Mouse (Mus musculus): Measurements from ENCODE around the gene Ffar3.
A peak's percentile ranks its signal among the peaks of the same experiment; 100 is the strongest.

Gene Ffar3

GRCm38 (mm10) chr7:30856078-30856477 is at the start of gene Ffar3:
TSS of gene Ffar3 (minus strand) at chr7:30856178.
- DNase-seq (ENCODE audit: low spot score), result no peak

DNA sequence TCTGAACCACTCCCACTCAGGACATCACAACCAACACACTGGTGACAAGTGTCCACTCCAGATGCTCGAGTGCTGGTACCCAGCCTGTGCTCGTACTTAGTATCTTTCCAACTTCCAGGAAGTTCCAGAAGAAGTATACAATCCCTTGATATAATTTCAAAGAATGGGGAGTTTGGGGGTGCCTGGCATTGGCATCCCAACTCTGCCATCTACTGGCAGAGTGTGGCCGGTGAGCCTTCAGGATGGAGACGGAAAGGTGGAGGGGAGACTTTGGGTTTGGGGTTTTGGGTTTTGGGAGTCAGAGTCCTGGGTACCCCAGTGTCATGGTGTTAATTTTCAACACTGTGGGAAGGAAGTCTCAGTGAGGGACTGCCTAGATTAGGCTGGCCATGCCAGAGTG is 48.1 kb upstream of the Ffar3 start:
- no peak for DNase-seq (ENCODE audit: low spot score)

- no peak for DNase-seq (ENCODE audit: low spot score)
Measured at GRCm38 (mm10) chr7:30895217-30895616, 39.2 kb upstream of the Ffar3 start.

GRCm38 (mm10) chr7:30892515-30892914 is 36.5 kb upstream of the Ffar3 start:
- DNase-seq (ENCODE audit: low spot score), result no peak

GRCm38 (mm10) chr7:30891746-30892145 is 35.8 kb upstream of the Ffar3 start:
- no peak for DNase-seq (ENCODE audit: low spot score)

- no peak for DNase-seq (ENCODE audit: low spot score)
Measured at GRCm38 (mm10) chr7:30890681-30891080, 34.7 kb upstream of the Ffar3 start.

GRCm38 (mm10) chr7:30888786-30889185 is 32.8 kb upstream of the Ffar3 start:
- no peak for DNase-seq (ENCODE audit: low spot score)

- DNase-seq (ENCODE audit: low spot score), result no peak
Measured at GRCm38 (mm10) chr7:30887568-30888188, 31.7 kb upstream of the Ffar3 start.

DNA sequence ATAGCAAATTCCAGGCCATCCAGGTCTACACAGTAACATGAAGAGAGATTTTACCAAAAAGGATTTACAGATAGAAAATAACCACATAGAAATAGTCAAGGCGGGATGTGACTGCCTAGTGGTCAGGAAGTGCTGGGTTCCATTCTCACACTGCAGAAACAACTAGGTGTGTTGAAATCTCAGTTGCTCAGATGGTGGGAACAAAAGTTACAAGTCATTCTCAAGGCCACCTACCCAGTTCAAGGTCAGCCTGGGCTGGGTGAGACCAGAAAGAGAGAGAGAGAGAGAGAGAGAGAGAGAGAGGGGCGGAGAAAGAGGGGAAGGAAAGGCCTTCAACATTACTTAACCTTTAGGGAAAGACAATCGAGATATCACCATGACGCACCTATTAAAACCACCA is 30.9 kb upstream of the Ffar3 start:
- DNase-seq (ENCODE audit: low spot score), result no peak

GRCm38 (mm10) chr7:30884047-30884446 is 28.1 kb upstream of the Ffar3 start:
- no peak for DNase-seq (ENCODE audit: low spot score)

DNA sequence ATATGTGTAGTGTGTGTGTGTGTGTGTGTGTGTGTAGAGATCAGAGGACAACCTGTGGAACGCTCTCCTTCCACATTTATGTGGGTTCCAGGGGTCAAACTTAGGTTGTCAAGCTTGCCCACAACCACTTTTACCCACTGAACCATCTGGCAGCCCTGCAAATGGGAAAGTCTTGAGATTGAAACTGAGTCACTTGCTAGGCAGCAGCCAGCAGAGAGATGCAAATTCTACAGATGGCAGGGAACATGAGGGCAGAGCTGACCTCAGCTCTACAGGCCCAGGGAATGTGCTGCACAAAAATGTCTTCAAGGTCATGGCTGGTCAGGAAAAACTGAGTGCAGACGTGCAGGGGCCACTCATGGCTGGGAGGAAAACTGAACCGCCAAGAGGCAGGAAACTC is 25.4 kb upstream of the Ffar3 start:
- no peak for DNase-seq (ENCODE audit: low spot score)

- DNase-seq (ENCODE audit: low spot score), result no peak
Measured at GRCm38 (mm10) chr7:30880176-30880575, 24.2 kb upstream of the Ffar3 start, which contains the start of gene Cd22. TSS of gene Cd22 (minus strand) at chr7:30880342.

GRCm38 (mm10) chr7:30878950-30879349 is 23.0 kb upstream of the Ffar3 start:
- no peak for DNase-seq (ENCODE audit: low spot score)

DNA sequence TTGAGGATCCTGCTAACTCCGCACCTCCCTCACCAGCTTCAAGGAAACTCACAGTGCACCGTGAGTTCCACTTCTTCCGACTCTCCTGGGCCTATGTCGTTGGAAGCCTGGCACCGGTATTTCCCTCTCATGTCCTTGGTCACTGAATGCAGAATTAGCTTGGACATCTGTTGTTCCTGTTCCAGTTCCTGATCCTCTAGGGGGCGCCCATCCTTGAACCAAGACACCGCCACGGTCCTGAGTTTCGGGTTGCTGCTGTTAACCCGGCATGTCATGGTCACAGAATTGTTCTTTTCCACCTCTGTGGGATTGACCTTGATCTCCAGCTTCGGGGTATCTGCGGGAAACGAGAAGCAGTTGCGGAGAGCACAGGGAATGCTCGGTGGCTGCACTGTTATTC is 17.1 kb upstream of the Ffar3 start:
- DNase-seq (ENCODE audit: low spot score), result peak; percentile 69

DNA sequence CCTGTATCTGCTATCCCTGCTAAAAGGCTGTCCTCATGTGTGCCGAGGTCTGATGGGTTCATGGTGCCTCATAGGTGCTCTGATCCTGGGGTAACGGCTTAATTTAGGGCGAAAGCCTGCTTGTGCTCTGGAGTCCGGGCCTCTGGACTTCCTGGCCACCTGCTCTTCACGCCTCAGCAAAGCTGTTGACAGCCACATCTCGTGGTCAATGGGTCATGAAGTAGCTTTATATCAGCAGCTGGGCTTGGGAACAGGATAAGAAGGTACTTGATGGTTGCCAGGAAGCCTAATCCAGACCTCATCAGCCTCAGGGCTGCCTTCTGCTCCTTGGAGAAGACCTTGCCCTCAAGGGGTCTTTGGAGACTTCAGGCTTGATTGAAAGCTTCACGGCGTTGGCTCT is 7.4 kb upstream of the Ffar3 start:
- DNase-seq (ENCODE audit: low spot score), result no peak

DNA sequence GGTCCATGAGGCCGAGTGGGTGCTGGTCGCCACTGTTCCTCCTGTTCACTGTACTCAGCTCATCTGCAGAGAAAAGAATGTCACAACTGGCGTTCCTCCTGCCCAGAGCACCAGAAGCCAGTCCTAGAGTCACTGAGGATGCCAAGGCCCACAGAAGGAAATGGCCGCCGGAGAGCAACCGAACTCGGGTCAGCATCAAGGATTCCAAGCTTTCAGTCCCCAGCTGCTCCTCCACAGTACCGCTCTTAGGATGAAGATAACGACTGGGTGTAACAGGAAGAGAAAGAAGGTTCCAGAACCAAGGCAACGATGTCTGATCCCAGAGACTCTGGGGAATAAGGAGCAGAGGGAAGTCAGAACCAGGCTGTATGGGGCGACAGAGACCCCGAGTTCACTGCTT is 5.5 kb upstream of the Ffar3 start, which contains the start of gene Ffar1:
TSS of gene Ffar1 (minus strand) at position 101 of the 400 bp plus-strand sequence.
- no peak for DNase-seq (ENCODE audit: low spot score)

GRCm38 (mm10) chr7:30859635-30860402 is 3.8 kb upstream of the Ffar3 start:
- DNase-seq (ENCODE audit: low spot score), result peak; percentile 50

GRCm38 (mm10) chr7:30859290-30859634 is 3.3 kb upstream of the Ffar3 start:
- DNase-seq (ENCODE audit: low spot score), result peak; percentile 66

DNA sequence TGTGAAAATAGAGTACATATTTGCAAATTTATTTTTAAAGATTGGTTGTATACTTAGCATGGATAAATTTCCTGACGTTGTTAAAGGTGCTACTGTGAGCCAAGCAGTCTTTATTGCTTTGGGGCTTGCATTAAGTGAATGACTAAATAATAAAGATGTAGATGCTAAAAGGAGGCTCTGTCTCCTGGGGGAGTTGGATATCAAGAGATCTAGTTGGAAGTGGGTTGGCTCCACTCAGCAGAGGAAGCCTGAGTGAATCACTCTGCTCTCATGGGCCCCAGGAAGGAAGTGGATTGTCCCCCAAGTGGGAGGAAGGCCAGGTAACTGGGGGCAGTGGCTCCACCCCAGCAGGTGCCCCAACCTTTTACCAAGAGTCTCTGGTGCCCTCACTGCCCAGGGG is 1.8 kb upstream of the Ffar3 start:
- DNase-seq (ENCODE audit: low spot score), result no peak

DNA sequence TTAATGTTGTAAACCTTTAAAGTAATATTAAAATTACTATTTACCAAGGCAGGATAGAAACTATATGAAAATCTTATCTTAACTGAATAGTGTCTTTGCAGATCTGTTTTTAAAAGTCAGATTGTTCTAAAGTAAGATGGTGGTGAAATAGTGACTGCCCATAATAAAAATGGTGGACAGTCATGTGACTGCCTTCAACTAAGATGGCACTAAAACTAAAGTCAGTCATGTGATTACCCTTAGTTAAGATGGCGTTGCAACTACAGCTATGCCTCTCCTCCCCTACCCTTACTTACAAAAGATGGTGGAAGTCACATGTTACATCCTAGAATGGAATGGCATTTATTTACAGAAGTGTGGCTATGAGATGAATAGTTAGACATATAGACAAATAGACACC is 4.6 kb downstream of the Ffar3 start:
- DNase-seq (ENCODE audit: low spot score), result no peak

DNA sequence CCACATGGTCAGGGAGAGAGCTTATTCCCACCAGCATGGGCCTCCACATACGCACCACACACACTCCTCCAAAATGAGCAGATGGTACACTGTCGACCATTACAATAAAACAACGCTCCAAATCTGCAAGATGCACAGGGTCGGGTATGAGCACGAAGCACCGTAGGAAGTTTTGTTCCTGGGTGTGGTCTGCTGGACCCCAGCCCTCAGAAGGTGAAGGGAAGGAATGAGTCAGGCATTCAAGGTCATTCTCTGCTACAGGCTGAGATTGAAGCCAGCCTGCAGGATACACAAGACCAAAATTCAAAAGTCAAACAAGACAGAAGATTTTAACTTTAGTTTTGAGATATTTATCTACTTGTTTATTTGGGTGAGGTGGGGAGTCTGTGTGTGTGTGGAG is 8.0 kb downstream of the Ffar3 start:
- no peak for DNase-seq (ENCODE audit: low spot score)

DNA sequence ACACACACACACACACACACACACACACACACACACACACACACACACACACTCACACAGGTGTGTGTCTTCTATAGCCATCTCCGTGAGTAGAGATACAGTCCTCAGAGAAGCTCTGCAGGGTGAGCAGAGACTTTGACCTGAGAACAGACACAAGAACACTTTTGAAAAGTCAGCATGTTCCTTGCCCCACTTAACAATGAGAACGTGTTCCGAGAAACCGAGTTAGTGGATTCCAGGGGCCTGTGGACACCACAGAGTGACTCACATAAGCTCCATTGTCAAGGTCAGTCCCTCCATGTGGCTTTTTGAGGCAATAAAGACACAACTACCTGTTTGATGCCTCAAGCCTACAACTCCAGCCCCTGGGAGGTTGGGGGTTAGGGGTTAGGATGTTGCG is 8.6 kb downstream of the Ffar3 start:
- DNase-seq (ENCODE audit: low spot score), result no peak

GRCm38 (mm10) chr7:30846505-30847053 is 9.4 kb downstream of the Ffar3 start:
- DNase-seq (ENCODE audit: low spot score), result no peak

Measured in ovary, postnatal 14 days (tissue).